Mouse (Mus musculus) naive thymus-derived CD4-positive, alpha-beta T cell, adult 2 months (primary cell): ENCODE results near the gene Hoxa6.

Experiments
- DNase-seq: peaks from one replicate; pipeline ENCODE4 v3.0.0-alpha.2; 2011; ENCODE audit warnings: low read depth

Gene Hoxa6

DNA sequence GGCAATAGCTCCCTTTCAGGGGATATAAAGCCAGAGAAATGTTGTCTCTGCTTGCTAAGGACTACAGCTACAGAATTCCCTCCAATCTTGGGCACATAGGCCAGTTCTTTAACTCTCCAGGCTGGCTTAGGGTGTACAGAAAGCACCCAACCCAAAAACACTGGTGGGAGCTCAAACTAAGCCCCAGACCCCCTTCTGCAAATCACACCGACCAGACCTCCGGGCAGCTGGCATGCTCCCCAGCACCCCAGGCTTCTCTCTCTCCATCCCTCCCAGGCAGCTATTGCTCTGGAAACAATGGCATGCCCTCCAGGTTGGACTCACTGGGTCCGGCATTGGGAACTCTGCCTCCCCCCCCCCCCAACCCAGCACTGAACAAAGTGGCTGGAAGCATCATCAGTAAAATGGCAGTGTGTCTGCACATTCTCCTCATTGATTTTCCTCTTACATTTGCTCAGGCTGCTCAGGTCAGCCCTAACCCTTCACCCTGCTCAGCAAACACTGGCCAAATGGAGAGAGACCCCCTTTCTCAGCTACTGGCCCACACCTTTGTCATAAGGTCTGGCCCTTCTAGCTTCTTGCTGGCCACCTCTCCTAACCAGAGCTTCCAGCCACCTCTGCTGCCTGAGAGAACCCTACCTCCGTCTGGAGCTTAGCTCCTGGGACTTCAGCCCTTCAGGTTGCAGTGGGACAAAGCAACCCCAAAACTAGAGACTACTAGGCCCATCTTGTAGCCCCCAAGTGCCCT, 29.4 kb downstream of the Hoxa6 start:
- DNase-seq, result no peak

GRCm38 (mm10) chr6:52177806-52178205, 30.7 kb downstream of the Hoxa6 start:
- no peak for DNase-seq

GRCm38 (mm10) chr6:52177061-52177735, 31.3 kb downstream of the Hoxa6 start, which contains the start of gene 5730596B20Rik:
Gene 5730596B20Rik (plus strand): TSS chr6:52177498.
- DNase-seq, result no peak

GRCm38 (mm10) chr6:52176391-52176790, 32.1 kb downstream of the Hoxa6 start:
- DNase-seq, result no peak

DNA sequence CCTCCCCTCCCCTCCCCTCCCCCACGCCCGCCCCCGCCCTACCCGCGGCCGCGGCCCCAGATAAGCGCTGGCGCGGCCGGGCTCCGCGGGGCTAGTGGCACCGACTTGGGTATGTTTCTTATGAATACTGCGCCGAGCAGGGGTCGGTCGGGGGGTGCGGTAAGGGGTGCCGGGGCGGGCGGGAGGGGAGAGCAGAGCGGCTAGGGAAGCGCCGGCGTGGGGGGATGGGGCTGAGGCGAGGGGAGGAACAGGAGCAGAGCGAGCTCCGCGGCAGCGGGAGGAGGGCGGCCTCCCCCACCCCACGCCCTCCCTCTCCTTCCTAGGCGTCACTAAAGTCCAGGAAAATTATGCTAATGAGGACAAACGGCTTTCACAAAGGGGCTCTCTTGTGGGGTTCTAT, 32.7 kb downstream of the Hoxa6 start:
- no peak for DNase-seq

- no peak for DNase-seq
Observed at GRCm38 (mm10) chr6:52174968-52175751, 33.4 kb downstream of the Hoxa6 start.

DNA sequence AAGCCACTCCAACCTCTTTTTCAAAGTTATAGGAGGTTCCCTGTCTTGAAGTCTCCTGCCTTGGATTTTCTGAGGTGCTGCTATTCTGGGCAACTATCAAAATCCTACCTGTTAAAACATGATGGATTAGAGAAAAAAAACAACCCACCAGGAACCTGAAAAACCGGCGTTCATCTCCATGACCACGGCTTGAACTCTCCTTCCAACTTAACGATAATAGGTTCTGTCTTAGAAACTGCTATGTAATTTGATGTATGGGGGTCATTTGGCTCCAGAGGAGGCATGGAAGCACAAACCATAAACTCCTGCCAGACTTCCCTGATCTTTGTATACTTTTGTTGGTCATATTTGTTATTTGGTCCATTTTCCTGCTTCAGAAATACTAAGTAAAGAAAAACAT, 34.9 kb downstream of the Hoxa6 start:
- no peak for DNase-seq

DNA sequence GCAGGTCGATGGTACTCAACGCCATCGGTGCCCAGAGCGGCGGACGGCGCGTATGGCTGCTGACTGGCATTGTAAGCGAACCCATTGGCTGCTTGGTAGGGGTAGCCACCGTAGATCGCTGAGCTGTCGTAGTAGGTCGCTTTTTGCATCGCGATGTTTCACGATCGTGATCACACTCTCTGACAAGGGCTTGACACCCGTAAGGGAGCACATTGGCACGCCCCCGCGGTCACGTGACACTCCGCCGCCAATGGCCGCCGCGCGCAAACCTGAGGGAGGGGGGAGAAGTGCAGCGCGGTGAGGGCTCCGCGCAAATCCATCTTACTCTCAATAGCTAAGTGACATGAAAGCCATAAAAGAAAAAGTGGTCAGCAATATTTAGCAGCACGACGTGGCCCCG, 36.0 kb downstream of the Hoxa6 start:
- DNase-seq, result no peak

DNA sequence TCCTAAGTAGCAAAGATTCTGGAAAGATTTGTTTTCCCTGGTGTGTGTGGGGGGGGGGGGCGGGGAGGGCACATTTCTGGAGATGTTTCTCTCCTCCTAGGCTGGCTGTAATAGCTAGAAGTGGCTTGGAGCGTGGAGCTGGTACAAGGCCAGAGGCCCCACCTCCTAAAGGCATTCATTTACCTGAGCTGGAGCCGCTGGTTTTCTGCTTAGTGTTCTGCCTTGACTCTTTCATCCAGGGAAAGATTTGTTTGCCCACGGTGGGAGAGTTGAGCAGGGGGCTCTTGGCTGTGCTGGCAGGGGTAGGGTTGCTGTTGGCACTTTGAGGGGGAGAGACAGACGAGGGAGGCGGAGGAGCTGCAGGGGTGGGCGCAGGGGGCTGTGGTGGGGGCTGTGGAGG, 36.6 kb downstream of the Hoxa6 start:
- DNase-seq, result no peak

DNA sequence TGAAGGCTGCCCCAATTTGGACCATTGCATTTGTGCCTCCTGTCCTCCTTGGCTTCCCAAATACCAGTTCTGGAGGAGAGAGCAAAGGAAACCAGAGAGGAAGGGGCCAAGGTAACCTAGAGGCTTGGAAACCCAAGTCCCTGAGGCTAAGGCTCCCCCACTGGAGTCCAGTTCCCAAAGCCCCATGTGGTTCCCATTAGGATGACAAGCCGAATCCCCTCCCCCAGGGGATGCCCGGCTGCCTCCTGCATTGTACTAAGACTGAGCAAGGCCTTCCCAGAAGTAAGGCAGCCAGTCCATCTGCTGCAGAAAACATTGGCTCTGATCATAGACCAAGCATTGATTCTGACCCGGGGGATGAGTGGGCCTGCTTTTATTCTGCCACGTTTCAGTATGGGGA, 37.2 kb downstream of the Hoxa6 start:
- no peak for DNase-seq

- DNase-seq, result no peak
Observed at GRCm38 (mm10) chr6:52170898-52171223, 37.7 kb downstream of the Hoxa6 start.

GRCm38 (mm10) chr6:52170166-52170897, 38.2 kb downstream of the Hoxa6 start:
- DNase-seq, result no peak

DNA sequence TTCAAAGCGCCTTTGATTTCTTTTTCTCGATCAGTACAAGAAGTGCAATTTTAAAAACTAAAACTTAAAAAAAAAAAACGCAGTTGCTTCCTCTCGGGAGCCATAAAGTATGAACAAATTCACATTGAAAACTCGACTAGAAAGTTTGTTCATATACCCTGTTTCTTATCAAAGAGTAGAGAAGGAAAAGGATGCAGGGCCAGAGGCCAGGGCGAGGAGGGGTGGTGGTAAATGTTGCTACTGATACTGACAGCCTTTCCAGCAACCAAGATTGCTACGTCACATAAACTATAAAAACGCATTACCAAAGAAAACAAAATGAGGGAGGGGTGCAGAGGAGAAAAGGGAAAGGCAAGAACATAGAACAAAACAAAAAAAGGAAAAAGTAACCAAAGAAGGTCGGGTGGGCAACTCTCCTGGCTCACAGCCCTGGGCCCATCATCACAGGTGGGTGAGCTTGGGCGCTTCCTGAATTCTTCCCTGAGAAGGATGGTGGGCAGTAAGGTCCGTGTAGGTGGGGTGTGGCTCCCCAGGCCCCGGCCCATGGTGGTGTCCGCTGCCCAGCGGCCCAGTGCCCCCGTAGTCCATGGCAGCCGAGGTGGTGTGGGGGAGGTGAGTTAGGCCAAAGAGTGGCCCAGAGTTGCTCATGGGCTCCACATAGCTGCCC, 38.9 kb downstream of the Hoxa6 start:
- DNase-seq, result no peak

- DNase-seq, result no peak
Observed at GRCm38 (mm10) chr6:52168191-52169055, 40.1 kb downstream of the Hoxa6 start.

GRCm38 (mm10) chr6:52167736-52168161, 40.8 kb downstream of the Hoxa6 start:
- no peak for DNase-seq

- no peak for DNase-seq
Observed at GRCm38 (mm10) chr6:52167176-52167575, 41.3 kb downstream of the Hoxa6 start.

DNA sequence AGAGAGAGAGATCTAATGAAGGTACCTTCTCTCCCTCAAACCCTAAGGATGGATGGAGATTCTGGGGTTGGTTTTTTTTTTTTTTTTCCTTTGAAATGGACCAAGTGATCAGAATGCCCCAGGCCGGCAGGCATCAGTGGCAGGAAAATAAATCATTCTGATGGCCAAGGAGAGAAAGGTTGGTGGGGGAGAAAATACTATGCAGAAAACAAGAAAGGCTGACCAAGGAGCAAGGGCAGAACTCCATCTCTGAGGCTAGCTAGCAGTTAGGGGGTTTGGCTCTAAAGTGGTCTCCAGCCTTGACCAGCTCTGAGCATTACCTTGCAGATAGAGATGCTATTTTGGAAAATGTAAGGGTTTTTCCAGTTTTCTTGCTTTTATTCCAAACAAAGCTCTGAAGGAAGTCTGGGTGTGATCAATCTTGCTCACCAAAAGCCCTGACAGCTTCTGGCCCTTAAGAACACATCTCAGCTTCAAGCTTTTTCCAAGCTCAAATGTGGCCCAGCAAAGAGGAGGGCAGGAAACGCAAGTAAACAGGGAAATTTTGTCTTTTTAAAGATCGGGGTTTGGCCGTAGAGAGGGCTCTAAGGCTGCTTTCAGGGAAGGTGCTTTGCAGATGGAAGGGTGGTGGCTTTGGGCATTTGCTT, 42.0 kb downstream of the Hoxa6 start:
- DNase-seq, result no peak

GRCm38 (mm10) chr6:52165441-52166370, 42.8 kb downstream of the Hoxa6 start:
- DNase-seq, result no peak
